Mouse (Mus musculus) bone marrow macrophage, adult 2 months (primary cell): ENCODE measurements around the gene Vmn1r39.

Experiments
- CTCF ChIP-seq: IDR thresholded peaks from 2 replicates; pipeline ENCODE4 v1.5.1; 2012; ENCODE audit warnings: low read depth, mild to moderate bottlenecking, low read length, moderate library complexity
- POLR2A ChIP-seq: IDR thresholded peaks from 2 replicates; pipeline ENCODE4 v1.6.1; 2012; ENCODE audit warnings: mild to moderate bottlenecking, low read depth, low read length, borderline replicate concordance

DNA sequence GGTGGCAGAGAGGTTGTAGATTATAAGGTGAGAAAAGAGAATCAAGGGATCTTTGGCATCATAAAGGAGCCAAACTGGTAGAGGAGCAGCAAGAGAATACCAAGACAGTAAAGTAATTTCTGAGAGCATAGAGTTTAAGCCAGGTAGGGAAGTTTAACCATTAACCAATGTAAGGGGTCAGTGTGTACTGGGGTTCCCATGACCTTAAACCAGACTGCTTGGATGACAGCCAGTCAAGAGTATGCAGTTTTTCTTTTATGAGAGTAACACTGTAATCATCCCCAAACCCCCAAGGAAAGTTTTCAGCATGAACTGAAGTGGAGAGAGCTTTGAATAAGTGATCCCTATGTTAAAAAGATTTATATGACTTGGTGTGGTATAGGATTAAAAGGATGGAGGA, 49.0 kb upstream of the Vmn1r39 start:
- no peak for TF ChIP-seq CTCF
- TF ChIP-seq POLR2A, result no peak
